8 mouse cellular contexts compared by ENCODE assay signal in the genomic region with DNA sequence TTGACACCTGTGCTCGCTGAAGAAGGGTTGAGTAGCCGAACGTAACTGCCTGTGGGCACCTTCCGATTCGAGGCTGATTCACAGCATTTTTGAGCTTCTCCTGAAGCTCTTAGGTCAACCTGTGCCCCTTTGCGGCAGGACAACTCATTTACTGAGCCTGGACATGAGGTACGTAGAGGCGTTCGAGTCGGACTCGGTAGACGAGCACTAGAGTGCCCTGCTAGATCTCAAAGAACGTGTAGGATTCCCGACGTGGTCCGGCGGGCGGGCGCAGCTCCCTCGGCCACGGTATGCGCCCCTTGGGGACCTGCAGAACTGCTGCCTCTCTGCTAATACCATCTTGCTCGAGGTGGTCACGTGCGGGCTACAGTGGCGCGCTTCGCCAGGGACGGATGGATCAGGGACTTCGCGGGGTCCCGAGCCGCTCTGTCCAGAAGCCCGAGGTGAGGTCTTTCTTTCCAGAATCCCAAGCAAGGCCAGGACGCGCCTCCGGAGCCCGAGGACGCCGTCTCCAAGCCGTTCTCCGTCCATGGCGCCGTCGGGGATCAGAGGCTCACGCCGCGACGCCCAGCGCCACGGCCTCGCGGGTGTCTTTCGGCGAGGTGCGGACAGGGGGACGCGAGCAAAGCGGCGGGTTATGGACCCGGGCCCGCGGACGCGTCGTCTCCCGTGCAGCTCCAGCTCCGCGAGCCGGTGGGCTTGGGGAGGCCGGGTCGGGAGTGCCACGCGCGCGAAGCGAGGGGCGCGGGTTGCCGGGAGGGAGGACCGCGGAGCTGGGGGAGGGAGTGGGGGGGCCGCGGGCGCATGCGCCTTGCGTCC. TPM values are rescaled to one million over a fixed set of nuclear protein-coding genes. Genes with fewer than 3 reads are reported as not detected.
DNase-seq lines count a peak whose midpoint lies in the region; ATAC-seq and TF ChIP-seq lines count a peak whose summit lies in the region.

A gene (plus strand): TSS at position 51 of the 819 bp plus-strand sequence.

- no peak for TF ChIP-seq POLR2A in embryonic fibroblast, embryonic 13.5 days (IDR thresholded peaks at IDR 0.05; ENCODE audit: low read depth, low read length)

- peak within 1 kb of the TSS; percentile 81 for H3K4me3 ChIP-seq in embryonic fibroblast, embryonic 13.5 days (ENCODE audit: insufficient read depth, low read length)

- ATAC-seq in megakaryocyte progenitor cell, adult 5-6 weeks (replicated peaks; ENCODE audit: poor library complexity) = peak; percentile 25

- TF ChIP-seq CTCF in embryonic fibroblast, embryonic 13.5 days (IDR thresholded peaks at IDR 0.05; ENCODE audit: borderline replicate concordance, insufficient read depth, low read length) = no peak

- no peak within 1 kb of the TSS for H3K27ac ChIP-seq in embryonic fibroblast, embryonic 13.5 days (ENCODE audit: insufficient read depth, low read length)

- DNase-seq in layer of hippocampus, adult 18-20 months (ENCODE audit: low spot score in 2 of 2) = peak in 1 of 2 experiments; percentile 82
- DNase-seq in layer of hippocampus, adult 9-10 months (ENCODE audit: low spot score) = no peak
- DNase-seq in adrenal gland, adult 2 months = no peak
- no peak for DNase-seq in heart, postnatal 36 days
- no peak for DNase-seq in left cerebral cortex, postnatal 10 days (ENCODE audit: extremely low spot score in 1 of 2, low spot score in 2 of 2)
- DNase-seq in yolk sac, embryonic 10.5 days (ENCODE audit: low spot score) = peak; percentile 74

- intact Hi-C loops in heart, postnatal 36 days (cut with DNase I) = loop anchor here (5.0 kb wide), 3 partner anchors 77 to 152 kb away; a partner anchor contains a TSS
- intact Hi-C loops in left cerebral cortex, postnatal 10 days (cut with DNase I) = loop anchor here (5.0 kb wide), 1 partner anchor 72 kb away; no protein-coding TSS in a partner anchor

- no peaks in the 10 kb centered on the region for H3K4me1 ChIP-seq in embryonic fibroblast, embryonic 13.5 days (ENCODE audit: control insufficient read depth, insufficient read depth, low read length)

RNA-seq across cellular contexts. Expression of the gene that starts here (rescaled TPM):
- total RNA-seq in layer of hippocampus, adult 18-20 months (2021) = 10 to 100 TPM; 36.4 to 36.5 TPM
- total RNA-seq in adrenal gland, adult 2 months (2021) = 10 to 100 TPM; 20.9 to 27.0 TPM
- polyA plus RNA-seq in adrenal gland, adult 2 months (2012; rRNA removed) = 0.66 and 0.81 TPM in 2 replicates
- 8.2 and 9.6 TPM in 2 replicates for polyA plus RNA-seq in embryonic fibroblast, embryonic 13.5 days (2011; ENCODE audit: insufficient read length, low read depth, missing spikeins)
- 10 to 100 TPM; 11.1 to 13.4 TPM for total RNA-seq in heart, postnatal 36 days (2021)
- total RNA-seq in left cerebral cortex, postnatal 10 days (2021) = 10 to 100 TPM; 26.7 TPM
- total RNA-seq in megakaryocyte progenitor cell, adult 5-6 weeks (2015) = 11.1 and 12.1 TPM in 2 replicates
- total RNA-seq in megakaryocyte progenitor cell, adult 5-6 weeks (2017) = 6.9 and 9.6 TPM in 2 replicates
